Comparison of ENCODE assay signal across 9 mouse cellular contexts in genomic region chr4:126161986-126162385, GRCm38 (mm10). TPM values are rescaled to one million over a fixed set of nuclear protein-coding genes. Genes with fewer than 3 reads are reported as not detected.
DNase-seq lines count a peak whose midpoint lies in the region; ATAC-seq and TF ChIP-seq lines count a peak whose summit lies in the region.
"Had no signal": no experiment of that assay in that cellular context is flagged by ENCODE, and none has a peak within 500 bp of the region (broad histone marks: within the 10 kb centered on the region; RNA-seq: fewer than 3 reads in every experiment).

No protein-coding gene starts in this region.

- intact Hi-C loops in heart, postnatal 10 days (cut with DNase I): no loop called here

- H3K27ac ChIP-seq in heart, embryonic 12.5 days (ENCODE audit: poor library complexity, severe bottlenecking): no peak overlapping the region
- no peak overlapping the region for H3K27ac ChIP-seq in ES-Bruce4 (ENCODE audit: insufficient read depth, low read length)
- 0 out of 2 replicates have a peak overlapping the region, but pooled peaks have one; percentile 37 for H3K27ac ChIP-seq in heart, embryonic 16.5 days (ENCODE audit: low read length)
- no peak overlapping the region for H3K27ac ChIP-seq in liver, embryonic 14.5 days

- H3K9ac ChIP-seq in heart, embryonic 12.5 days: peak overlapping the region; percentile 91; the same call in 1 of the 2 replicates
- peak overlapping the region; percentile 57 for H3K9ac ChIP-seq in ES-Bruce4 (ENCODE audit: low read depth, poor library complexity, severe bottlenecking)
- H3K9ac ChIP-seq in heart, embryonic 16.5 days (ENCODE audit: low read length): peak overlapping the region; percentile 88
- H3K9ac ChIP-seq in liver, embryonic 14.5 days (replicated peaks): no peak overlapping the region

- no peaks in the 10 kb centered on the region for H3K27me3 ChIP-seq in heart, embryonic 12.5 days (replicated peaks)
- no peaks in the 10 kb centered on the region for H3K27me3 ChIP-seq in ES-Bruce4 (ENCODE audit: control insufficient read depth, insufficient read depth, low read length, poor library complexity, severe bottlenecking)
- no peaks in the 10 kb centered on the region for H3K27me3 ChIP-seq in heart, embryonic 16.5 days (ENCODE audit: control insufficient read depth, insufficient read depth, low read length)
- no peaks in the 10 kb centered on the region for H3K27me3 ChIP-seq in liver, embryonic 14.5 days (ENCODE audit: control insufficient read depth, insufficient read depth, low read length)

- DNase-seq in heart, postnatal 10 days: no peak
- DNase-seq in liver, embryonic 14.5 days (ENCODE audit: low read depth in 3 of 3, low spot score in 3 of 3): no peak
- no peak for DNase-seq in right cerebral cortex, postnatal 4 days
- DNase-seq in urinary bladder, adult 18-20 months (ENCODE audit: low spot score in 2 of 2): no peak
- no peak for DNase-seq in cerebellum, adult 9-10 months

- H3K9me3 ChIP-seq in heart, embryonic 12.5 days (replicated peaks): no peaks in the 10 kb centered on the region
- H3K9me3 ChIP-seq in ES-Bruce4 (replicated peaks; ENCODE audit: control insufficient read depth, insufficient read depth, low read length, poor library complexity, severe bottlenecking): no peaks in the 10 kb centered on the region
- H3K9me3 ChIP-seq in heart, embryonic 16.5 days (replicated peaks; ENCODE audit: control insufficient read depth, low read length): no peaks in the 10 kb centered on the region
- H3K9me3 ChIP-seq in liver, embryonic 14.5 days (ENCODE audit: control insufficient read depth, low read length): no peaks in the 10 kb centered on the region

- TF ChIP-seq POLR2A in ES-Bruce4 (IDR thresholded peaks at IDR 0.05; ENCODE audit: insufficient read depth, low read length): no peak

- no peak for TF ChIP-seq CTCF in ES-Bruce4 (IDR thresholded peaks at IDR 0.05; ENCODE audit: low read depth, low read length)
- TF ChIP-seq CTCF in liver, embryonic 14.5 days (IDR thresholded peaks at IDR 0.05; ENCODE audit: low read depth): no peak

- peak overlapping the region; percentile 70 for H3K4me3 ChIP-seq in heart, embryonic 12.5 days
- H3K4me3 ChIP-seq in ES-Bruce4 (ENCODE audit: low read depth, low read length): peak overlapping the region; percentile 64
- peak overlapping the region; percentile 65 for H3K4me3 ChIP-seq in heart, embryonic 16.5 days (ENCODE audit: low read length)
- no peak overlapping the region for H3K4me3 ChIP-seq in liver, embryonic 14.5 days (ENCODE audit: insufficient read depth in 1 of 2, low read depth in 2 of 2, low read length in 2 of 2)
- H3K4me3 ChIP-seq: myocyte had no signal

- no peak for TF ChIP-seq EP300 in ES-Bruce4 (IDR thresholded peaks at IDR 0.05; ENCODE audit: insufficient read depth, low read depth, low read length)
- no peak for TF ChIP-seq EP300 in liver, embryonic 14.5 days (IDR thresholded peaks at IDR 0.05; ENCODE audit: low read depth)

- WGBS in heart, embryonic 12.5 days: 74% methylated on average over 9 of the region's 9 CpGs
- WGBS in heart, embryonic 16.5 days: 70% methylated on average over 9 of the region's 9 CpGs
- WGBS in liver, embryonic 14.5 days (ENCODE audit: insufficient replicate concordance): 69% methylated on average over 9 of the region's 9 CpGs

- 0 out of 2 replicates have a peak, but pooled peaks have one; percentile 4 for ATAC-seq in heart, embryonic 12.5 days (ENCODE audit: insufficient number of reproducible peaks, low FRiP score)
- no peak for ATAC-seq in heart, embryonic 16.5 days (replicated peaks; ENCODE audit: extremely low read depth, insufficient read depth, low FRiP score)
- ATAC-seq in liver, embryonic 14.5 days (ENCODE audit: insufficient read depth): no peak

- H3K36me3 ChIP-seq in heart, embryonic 12.5 days: peaks cover 23% of the 10 kb centered on the region
- H3K36me3 ChIP-seq in ES-Bruce4 (ENCODE audit: control insufficient read depth, insufficient read depth, low read length, poor library complexity, severe bottlenecking): peaks cover 6% of the 10 kb centered on the region
- H3K36me3 ChIP-seq in heart, embryonic 16.5 days (ENCODE audit: control insufficient read depth, insufficient read depth): peaks cover 13% of the 10 kb centered on the region
- peaks cover 17% of the 10 kb centered on the region for H3K36me3 ChIP-seq in liver, embryonic 14.5 days (replicated peaks; ENCODE audit: control insufficient read depth, insufficient read depth, low read depth)

- H3K4me2 ChIP-seq in heart, embryonic 12.5 days: peak overlapping the region; percentile 99
- H3K4me2 ChIP-seq in heart, embryonic 16.5 days (ENCODE audit: low read depth, low read length): peak overlapping the region; percentile 96
- peak overlapping the region; percentile 82 for H3K4me2 ChIP-seq in liver, embryonic 14.5 days (ENCODE audit: low read depth)

- peaks cover 29% of the 10 kb centered on the region for H3K4me1 ChIP-seq in heart, embryonic 12.5 days (replicated peaks)
- peaks cover 2% of the 10 kb centered on the region for H3K4me1 ChIP-seq in ES-Bruce4 (ENCODE audit: control insufficient read depth, insufficient read depth, low read length)
- H3K4me1 ChIP-seq in heart, embryonic 16.5 days (ENCODE audit: control insufficient read depth, insufficient read depth, low read length): peaks cover 19% of the 10 kb centered on the region
- peaks cover 4 to 9% of the 10 kb centered on the region in 2 experiments for H3K4me1 ChIP-seq in liver, embryonic 14.5 days (replicated peaks; ENCODE audit: control insufficient read depth in 2 of 2, insufficient read depth in 2 of 2, low read length in 1 of 2)

RNA-seq across cellular contexts. Expression of gene Sh3d21, which starts 1.3 kb away (rescaled TPM):
- polyA plus RNA-seq in heart, embryonic 12.5 days (2016; fragmentation: Nextera tagmentation; extraction: Ambion mirVana): 2.7 and 3.6 TPM in 2 replicates
- 1 to 10 TPM; 2.1 to 2.7 TPM for total RNA-seq in heart, postnatal 10 days (2021)
- 5.5 and 6.0 TPM in 2 replicates for polyA plus RNA-seq in ES-Bruce4 (2011; ENCODE audit: insufficient read depth, insufficient read length, low read depth, missing spikeins)
- 2.7 and 3.4 TPM in 2 replicates for polyA plus RNA-seq in heart, embryonic 16.5 days (2015; fragmentation: Nextera tagmentation; extraction: Ambion mirVana)
- 0.46 and 0.53 TPM in 2 replicates for polyA plus RNA-seq in liver, embryonic 14.5 days (2012; rRNA removed)
- 0.77 and 0.93 TPM in 2 replicates for polyA plus RNA-seq in liver, embryonic 14.5 days (2014; fragmentation: Nextera tagmentation; extraction: Ambion mirVana)

RNA-seq across cellular contexts. Expression of gene Eva1b, which starts 14.4 kb away (rescaled TPM):
- polyA plus RNA-seq in heart, embryonic 12.5 days (2016; fragmentation: Nextera tagmentation; extraction: Ambion mirVana): 30.6 and 31.2 TPM in 2 replicates
- total RNA-seq in heart, postnatal 10 days (2021): 10 to 100 TPM; 36.3 to 37.0 TPM
- 13.6 and 15.9 TPM in 2 replicates for polyA plus RNA-seq in ES-Bruce4 (2011; ENCODE audit: insufficient read depth, insufficient read length, low read depth, missing spikeins)
- 29.5 TPM in 2 replicates for polyA plus RNA-seq in heart, embryonic 16.5 days (2015; fragmentation: Nextera tagmentation; extraction: Ambion mirVana)
- 11.9 and 14.8 TPM in 2 replicates for polyA plus RNA-seq in liver, embryonic 14.5 days (2012; rRNA removed)
- 11.0 and 12.0 TPM in 2 replicates for polyA plus RNA-seq in liver, embryonic 14.5 days (2014; fragmentation: Nextera tagmentation; extraction: Ambion mirVana)

RNA-seq across cellular contexts. Expression of gene Thrap3, which starts 40.6 kb away (rescaled TPM):
- polyA plus RNA-seq in heart, embryonic 12.5 days (2016; fragmentation: Nextera tagmentation; extraction: Ambion mirVana): 177 and 191 TPM in 2 replicates
- 100 to 1,000 TPM; 160 to 172 TPM for total RNA-seq in heart, postnatal 10 days (2021)
- 456 and 495 TPM in 2 replicates for polyA plus RNA-seq in ES-Bruce4 (2011; ENCODE audit: insufficient read depth, insufficient read length, low read depth, missing spikeins)
- 137 and 143 TPM in 2 replicates for polyA plus RNA-seq in heart, embryonic 16.5 days (2015; fragmentation: Nextera tagmentation; extraction: Ambion mirVana)
- polyA plus RNA-seq in liver, embryonic 14.5 days (2012; rRNA removed): 39.2 and 62.6 TPM in 2 replicates
- 77.9 and 84.2 TPM in 2 replicates for polyA plus RNA-seq in liver, embryonic 14.5 days (2014; fragmentation: Nextera tagmentation; extraction: Ambion mirVana)

RNA-seq across cellular contexts. Expression of gene Stk40, which starts 58.2 kb away (rescaled TPM):
- 35.0 and 35.2 TPM in 2 replicates for polyA plus RNA-seq in heart, embryonic 12.5 days (2016; fragmentation: Nextera tagmentation; extraction: Ambion mirVana)
- 10 to 100 TPM; 22.8 to 32.7 TPM for total RNA-seq in heart, postnatal 10 days (2021)
- polyA plus RNA-seq in ES-Bruce4 (2011; ENCODE audit: insufficient read depth, insufficient read length, low read depth, missing spikeins): 36.4 and 37.5 TPM in 2 replicates
- polyA plus RNA-seq in heart, embryonic 16.5 days (2015; fragmentation: Nextera tagmentation; extraction: Ambion mirVana): 24.5 and 26.6 TPM in 2 replicates
- polyA plus RNA-seq in liver, embryonic 14.5 days (2012; rRNA removed): 4.3 and 5.6 TPM in 2 replicates
- polyA plus RNA-seq in liver, embryonic 14.5 days (2014; fragmentation: Nextera tagmentation; extraction: Ambion mirVana): 8.2 and 9.0 TPM in 2 replicates

Comparison
In these comparisons a context has a peak if more than half of its experiments do, and no peak if none do; other contexts are left out.
1. H3K4me3 ChIP-seq: peak in heart, embryonic 12.5 days (single experiment), ES-Bruce4 (single experiment) and heart, embryonic 16.5 days (single experiment); none in liver, embryonic 14.5 days (0 of 2).
2. Peak in every context shown above with its lines, with median percentiles within 50 percentile points of each other: H3K4me2 ChIP-seq.